Mouse (Mus musculus) left cerebral cortex, postnatal 14 days (tissue): ENCODE measurements around the gene Dnajc6. TPM values are rescaled to one million over a fixed set of nuclear protein-coding genes. Genes with fewer than 3 reads are reported as not detected.

Experiments used
- DNase-seq, 2 experiments: peaks; one replicate each; pipeline ENCODE4 v3.0.0; 2021 to 2022; ENCODE audit warnings: low spot score in 2 of 2, mixed read lengths in 1 of 2
- intact Hi-C: fragments of 180-260 bp; cut with DNase I; formaldehyde crosslinking; loops from one replicate; pipeline ENCODE4 v1.15.1; 2025
- total RNA-seq, 2 experiments: library from RNA; stranded (reverse); gene quantifications; 2 replicates each; pipeline ENCODE4 v1.2.3; 2021

Dnajc6 gene
- total RNA-seq, 2 experiments from 2014 or later: 310 to 313 TPM

- DNase-seq: no peak
- intact Hi-C loops: no loop called here
Observed at GRCm38 (mm10) chr4:101504470-101505007, 8.1 kb downstream of the Dnajc6 start.

- DNase-seq: no peak
- intact Hi-C loops: no loop called here
Observed at GRCm38 (mm10) chr4:101505966-101506365, 9.5 kb downstream of the Dnajc6 start.

- intact Hi-C loops: no loop called here
- DNase-seq: no peak
Observed at GRCm38 (mm10) chr4:101506372-101506771, 9.9 kb downstream of the Dnajc6 start.

GRCm38 (mm10) chr4:101507571-101508422, 11.3 kb downstream of the Dnajc6 start:
- DNase-seq: peak; percentile 86 to 87
- intact Hi-C loops: no loop called here

- DNase-seq: no peak
- intact Hi-C loops: no loop called here
Observed at GRCm38 (mm10) chr4:101508431-101508830, 12.0 kb downstream of the Dnajc6 start.

GRCm38 (mm10) chr4:101508851-101509577, 12.6 kb downstream of the Dnajc6 start:
- intact Hi-C loops: no loop called here

GRCm38 (mm10) chr4:101510111-101510903, 13.9 kb downstream of the Dnajc6 start:
- no peak for DNase-seq
- intact Hi-C loops: no loop called here

More at GRCm38 (mm10) chr4:101508851-101509577, 12.6 kb downstream of the Dnajc6 start:
- DNase-seq: peak in 1 of 2 experiments; percentile 54

- intact Hi-C loops: no loop called here
Observed at GRCm38 (mm10) chr4:101510904-101511210, 14.4 kb downstream of the Dnajc6 start.

GRCm38 (mm10) chr4:101511768-101512521, 15.5 kb downstream of the Dnajc6 start:
- DNase-seq: no peak
- intact Hi-C loops: no loop called here

More at GRCm38 (mm10) chr4:101510904-101511210, 14.4 kb downstream of the Dnajc6 start:
- DNase-seq: no peak

- intact Hi-C loops: no loop called here
- DNase-seq: no peak
Observed at GRCm38 (mm10) chr4:101513251-101513650, 16.8 kb downstream of the Dnajc6 start.

GRCm38 (mm10) chr4:101515853-101516252, 19.4 kb downstream of the Dnajc6 start:
- no peak for DNase-seq
- intact Hi-C loops: loop anchor here (5.0 kb wide), 1 partner anchor 126 kb away; no protein-coding TSS in a partner anchor

- intact Hi-C loops: loop anchor here (5.0 kb wide), 1 partner anchor 126 kb away; no protein-coding TSS in a partner anchor
- peak in 1 of 2 experiments; percentile 53 for DNase-seq
Observed at GRCm38 (mm10) chr4:101516434-101517168, 20.2 kb downstream of the Dnajc6 start.

- no peak for DNase-seq
- intact Hi-C loops: no loop called here
Observed at GRCm38 (mm10) chr4:101531901-101532300, 35.5 kb downstream of the Dnajc6 start.

- intact Hi-C loops: no loop called here
- no peak for DNase-seq
Observed at GRCm38 (mm10) chr4:101540516-101540915, 44.1 kb downstream of the Dnajc6 start.

- intact Hi-C loops: no loop called here
- no peak for DNase-seq
Observed at GRCm38 (mm10) chr4:101549958-101550591, 53.6 kb downstream of the Dnajc6 start.

- no peak for DNase-seq
- intact Hi-C loops: no loop called here
Observed at GRCm38 (mm10) chr4:101550671-101551161, 54.3 kb downstream of the Dnajc6 start.

- intact Hi-C loops: no loop called here
- DNase-seq: no peak
Observed at GRCm38 (mm10) chr4:101551425-101551824, 55.0 kb downstream of the Dnajc6 start.
